Mouse (Mus musculus): ENCODE measurements around the gene Carmil1. TPM values are rescaled to one million over a fixed set of nuclear protein-coding genes. Genes with fewer than 3 reads are reported as not detected.

The Carmil1 gene
- total RNA-seq, 2 experiments from 2014 or later: 2.3 to 2.8 TPM

- DNase-seq: no peak
- Histone ChIP-seq H3K4me3 (no peak overlapping the region), H3K27ac (no peak overlapping the region)
- intact Hi-C loops (cut with DNase I): no loop called here
- TF ChIP-seq CTCF (IDR thresholded peaks at IDR 0.05): no peak
Measured at GRCm38 (mm10) chr13:24001797-24002196, 278.8 kb downstream of the Carmil1 start.

- intact Hi-C loops (cut with DNase I): no loop called here
- no peak for TF ChIP-seq CTCF (IDR thresholded peaks at IDR 0.05)
Measured at GRCm38 (mm10) chr13:24001081-24001480, 279.5 kb downstream of the Carmil1 start.

GRCm38 (mm10) chr13:23998826-23999225 lies 281.8 kb downstream of the Carmil1 start:
- H3K4me3 ChIP-seq: no peak overlapping the region
- intact Hi-C loops (cut with DNase I): no loop called here
- no peak for DNase-seq
- no peak for TF ChIP-seq CTCF (IDR thresholded peaks at IDR 0.05)
- H3K27ac ChIP-seq: no peak overlapping the region

More at GRCm38 (mm10) chr13:24001081-24001480, 279.5 kb downstream of the Carmil1 start:
- no peak for DNase-seq
- no peak overlapping the region for H3K4me3 ChIP-seq
- H3K27ac ChIP-seq: no peak overlapping the region

GRCm38 (mm10) chr13:23994756-23995155 lies 285.8 kb downstream of the Carmil1 start:
- H3K4me3 ChIP-seq: no peak overlapping the region
- no peak for DNase-seq
- intact Hi-C loops (cut with DNase I): no loop called here
- no peak for TF ChIP-seq CTCF (IDR thresholded peaks at IDR 0.05)
- no peak overlapping the region for H3K27ac ChIP-seq

- no peak overlapping the region for H3K4me3 ChIP-seq
- no peak for DNase-seq
- H3K27ac ChIP-seq: no peak overlapping the region
- intact Hi-C loops (cut with DNase I): no loop called here
- TF ChIP-seq CTCF (IDR thresholded peaks at IDR 0.05): no peak
Measured at GRCm38 (mm10) chr13:23994024-23994423, 286.6 kb downstream of the Carmil1 start.

- TF ChIP-seq CTCF (IDR thresholded peaks at IDR 0.05): no peak
- intact Hi-C loops (cut with DNase I): no loop called here
- Histone ChIP-seq H3K27ac (no peak within 1 kb of the TSS), H3K4me3 (no peak within 1 kb of the TSS)
- peak; percentile 30 for DNase-seq
Measured at GRCm38 (mm10) chr13:23990928-23991327, 289.7 kb downstream of the Carmil1 start, which contains the start of gene Scgn. Scgn (minus strand) TSS chr13:23991214.

GRCm38 (mm10) chr13:23990451-23990850 lies 290.1 kb downstream of the Carmil1 start:
- H3K27ac ChIP-seq: no peak overlapping the region
- DNase-seq: no peak
- intact Hi-C loops (cut with DNase I): no loop called here
- no peak for TF ChIP-seq CTCF (IDR thresholded peaks at IDR 0.05)
- no peak overlapping the region for H3K4me3 ChIP-seq

GRCm38 (mm10) chr13:23985130-23985529 lies 295.5 kb downstream of the Carmil1 start:
- Histone ChIP-seq H3K27ac (no peak overlapping the region), H3K4me3 (no peak overlapping the region)
- TF ChIP-seq CTCF (IDR thresholded peaks at IDR 0.05): no peak
- intact Hi-C loops (cut with DNase I): no loop called here
- no peak for DNase-seq

- no peak for TF ChIP-seq CTCF (IDR thresholded peaks at IDR 0.05)
- Histone ChIP-seq H3K27ac (no peak overlapping the region), H3K4me3 (no peak overlapping the region)
- intact Hi-C loops (cut with DNase I): no loop called here
- no peak for DNase-seq
Measured at GRCm38 (mm10) chr13:23972271-23972670, 308.3 kb downstream of the Carmil1 start.

GRCm38 (mm10) chr13:23971870-23972269 lies 308.7 kb downstream of the Carmil1 start:
- Histone ChIP-seq H3K27ac (no peak overlapping the region), H3K4me3 (no peak overlapping the region)
- intact Hi-C loops (cut with DNase I): no loop called here
- no peak for TF ChIP-seq CTCF (IDR thresholded peaks at IDR 0.05)
- DNase-seq: no peak

- no peak overlapping the region for H3K4me3 ChIP-seq
- no peak for TF ChIP-seq CTCF (IDR thresholded peaks at IDR 0.05)
- no peak overlapping the region for H3K27ac ChIP-seq
- intact Hi-C loops (cut with DNase I): no loop called here
- no peak for DNase-seq
Measured at GRCm38 (mm10) chr13:23964909-23965308, 315.7 kb downstream of the Carmil1 start.

Other genes starting within 250 kb of the Carmil1 start
- gene Cmah, start 46.6 kb upstream of the Carmil1 start, total RNA-seq (2021): 1 to 10 TPM; 1.9 to 2.2 TPM

Data from gastrocnemius, adult 2 months (tissue).